Mouse (Mus musculus): ENCODE data around the gene Efcab9. TPM values are rescaled to one million over a fixed set of nuclear protein-coding genes. Genes with fewer than 3 reads are reported as not detected.

The Efcab9 gene
- polyA plus RNA-seq, 1 experiment: not detected

DNA sequence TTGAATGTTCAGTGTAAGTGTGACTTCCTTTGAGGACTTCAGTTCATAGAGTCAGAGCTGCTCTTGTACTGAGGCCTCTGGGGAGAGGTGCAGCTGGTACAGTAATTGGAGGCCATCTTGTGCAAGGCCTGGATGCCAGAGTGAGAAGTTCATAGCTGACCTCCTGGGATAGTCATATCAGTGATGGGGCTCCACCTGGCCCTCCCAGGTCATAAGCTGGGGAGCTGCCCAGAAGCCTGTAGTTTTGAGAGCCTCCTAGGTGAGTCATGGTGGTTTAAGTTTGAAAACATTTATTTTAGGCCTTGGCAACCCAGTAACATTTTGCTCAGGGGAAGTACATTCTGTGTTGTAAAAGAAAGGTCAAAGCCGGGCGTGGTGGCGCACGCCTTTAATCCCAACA, 26.1 kb upstream of the Efcab9 start:
- Histone ChIP-seq H3K4me1 (ENCODE audit: control insufficient read depth, insufficient read depth, low read length) (peaks cover 15% of the 10 kb centered on the region), H3K4me3 (replicated peaks; ENCODE audit: extremely low read depth, low read depth, low read length) (no peak overlapping the region)
- WGBS: 87% methylated on average over 4 of the region's 4 CpGs
- TF ChIP-seq CTCF (IDR thresholded peaks at IDR 0.05; ENCODE audit: insufficient read depth, low read length) (no peak), POLR2A (IDR thresholded peaks at IDR 0.05; ENCODE audit: borderline replicate concordance, extremely low read depth, low read depth, low read length) (no peak)
- no peak for DNase-seq

DNA sequence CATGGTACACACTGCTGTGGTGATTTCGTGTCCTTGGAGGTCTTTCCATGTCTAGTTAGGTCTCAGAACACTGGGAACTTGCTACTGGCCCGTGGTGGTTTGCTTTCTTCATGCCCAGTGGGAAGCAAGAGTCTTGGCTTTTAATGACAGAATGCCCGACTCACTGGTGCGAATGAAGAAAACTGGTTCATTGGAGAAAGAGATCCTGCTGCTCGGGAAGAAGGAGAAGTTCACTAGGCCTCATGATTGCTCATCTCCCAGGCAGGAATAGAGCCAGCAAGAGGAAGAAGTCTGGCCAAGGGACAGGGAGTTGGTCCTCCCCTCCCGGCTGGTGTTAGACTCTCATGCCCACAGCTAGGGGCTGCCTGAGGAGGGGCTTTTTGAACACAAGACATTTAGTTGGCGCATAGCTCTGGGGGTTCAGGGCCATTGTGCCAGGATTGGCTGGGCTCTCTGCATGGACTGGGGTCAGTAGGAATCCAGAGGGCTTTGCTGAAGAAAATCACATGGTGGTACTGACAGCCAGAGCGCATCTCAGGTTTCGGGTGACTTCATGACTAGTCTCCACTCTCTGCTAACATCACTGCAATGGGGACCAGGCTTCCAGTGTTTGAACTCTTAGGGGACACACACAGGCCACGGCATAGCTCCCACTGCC, 24.6 kb upstream of the Efcab9 start:
- Histone ChIP-seq H3K4me1 (ENCODE audit: control insufficient read depth, insufficient read depth, low read length) (peaks cover 20% of the 10 kb centered on the region), H3K4me3 (replicated peaks; ENCODE audit: extremely low read depth, low read depth, low read length) (no peak overlapping the region)
- WGBS: 81% methylated on average over 10 of the region's 10 CpGs
- TF ChIP-seq POLR2A (IDR thresholded peaks at IDR 0.05; ENCODE audit: borderline replicate concordance, extremely low read depth, low read depth, low read length) (no peak), CTCF (IDR thresholded peaks at IDR 0.05; ENCODE audit: insufficient read depth, low read length) (no peak)
- DNase-seq: no peak

DNA sequence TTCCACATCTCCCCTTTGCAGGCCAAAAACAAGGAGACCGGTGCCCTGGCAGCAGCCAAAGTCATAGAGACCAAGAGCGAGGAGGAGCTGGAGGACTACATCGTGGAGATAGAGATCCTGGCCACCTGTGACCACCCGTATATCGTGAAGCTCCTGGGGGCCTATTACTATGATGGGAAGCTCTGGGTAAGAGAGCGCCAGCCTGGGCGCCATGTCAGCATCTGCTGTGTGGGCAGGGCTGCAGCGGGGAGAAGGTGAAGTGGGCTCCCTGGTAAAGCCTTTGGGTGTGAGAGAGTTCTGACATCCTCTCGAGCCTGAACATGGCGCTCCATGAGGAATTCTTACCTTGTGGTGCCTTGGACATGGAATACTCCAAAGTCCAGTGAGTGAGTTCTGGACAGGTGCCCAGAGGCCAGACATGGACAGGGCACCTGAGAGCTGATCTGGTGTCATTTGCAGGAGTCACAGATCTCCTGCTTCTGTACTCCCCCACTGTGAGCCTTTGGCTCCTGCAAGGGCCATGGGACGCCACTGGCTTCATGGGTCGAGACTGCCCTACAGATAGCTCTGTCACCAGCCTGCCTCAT, 23.3 kb upstream of the Efcab9 start:
- Histone ChIP-seq H3K4me3 (replicated peaks; ENCODE audit: extremely low read depth, low read depth, low read length) (no peak overlapping the region), H3K4me1 (ENCODE audit: control insufficient read depth, insufficient read depth, low read length) (peaks cover 19% of the 10 kb centered on the region)
- TF ChIP-seq CTCF (IDR thresholded peaks at IDR 0.05; ENCODE audit: insufficient read depth, low read length) (no peak), POLR2A (IDR thresholded peaks at IDR 0.05; ENCODE audit: borderline replicate concordance, extremely low read depth, low read depth, low read length) (no peak)
- 89% methylated on average over 12 of the region's 12 CpGs for WGBS
- no peak for DNase-seq

DNA sequence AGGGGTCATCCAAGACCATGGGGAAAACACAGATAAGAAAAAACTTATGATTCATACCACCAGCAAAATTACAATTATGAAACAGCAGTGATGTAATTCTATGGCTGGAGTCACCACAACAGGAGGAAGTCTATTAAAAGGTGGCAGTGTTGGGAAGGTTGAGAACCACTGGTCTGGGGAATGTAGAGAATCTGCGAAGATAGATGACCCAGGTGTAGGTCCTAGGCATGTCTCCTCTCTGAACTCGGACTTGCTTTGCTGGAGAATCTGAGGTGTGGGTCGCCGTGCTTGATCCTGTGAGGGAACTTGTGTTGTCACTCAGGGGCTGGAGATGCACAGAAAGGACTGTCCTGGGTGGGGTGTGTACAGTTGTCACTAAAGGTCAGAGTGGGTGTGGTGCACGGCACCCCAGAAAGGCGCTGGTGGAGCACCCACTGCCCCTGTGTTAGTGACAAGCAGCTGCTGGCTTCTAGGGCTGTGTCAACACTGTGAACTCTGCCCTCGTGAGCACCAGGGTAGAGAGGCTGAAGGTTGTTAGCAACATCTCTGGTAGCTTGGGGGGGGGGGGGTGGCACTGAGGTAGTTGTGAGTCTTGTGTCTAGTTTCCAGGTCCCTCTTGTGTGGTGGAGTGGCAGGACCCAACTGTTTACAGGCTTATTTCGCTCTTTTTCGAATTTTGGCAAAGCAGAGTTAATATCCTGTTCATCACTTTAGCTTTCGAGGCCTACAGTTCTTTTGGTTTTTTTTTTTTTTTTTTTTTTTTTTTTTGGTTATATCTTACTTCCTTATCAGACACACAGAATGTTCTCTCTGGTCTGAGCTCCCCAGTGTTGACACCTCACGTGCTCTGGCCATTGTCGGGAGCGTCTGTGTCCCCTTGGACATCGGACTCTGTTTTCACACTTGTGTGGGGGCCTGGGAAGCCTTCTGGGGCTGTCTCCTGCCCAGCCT, 22.5 kb upstream of the Efcab9 start:
- no peak for DNase-seq
- 67% methylated on average over 14 of the region's 14 CpGs for WGBS
- Histone ChIP-seq H3K4me1 (ENCODE audit: control insufficient read depth, insufficient read depth, low read length) (peaks cover 19% of the 10 kb centered on the region), H3K4me3 (replicated peaks; ENCODE audit: extremely low read depth, low read depth, low read length) (no peak overlapping the region)
- no peak for TF ChIP-seq CTCF (IDR thresholded peaks at IDR 0.05; ENCODE audit: insufficient read depth, low read length)
- TF ChIP-seq POLR2A (IDR thresholded peaks at IDR 0.05; ENCODE audit: borderline replicate concordance, extremely low read depth, low read depth, low read length): no peak

DNA sequence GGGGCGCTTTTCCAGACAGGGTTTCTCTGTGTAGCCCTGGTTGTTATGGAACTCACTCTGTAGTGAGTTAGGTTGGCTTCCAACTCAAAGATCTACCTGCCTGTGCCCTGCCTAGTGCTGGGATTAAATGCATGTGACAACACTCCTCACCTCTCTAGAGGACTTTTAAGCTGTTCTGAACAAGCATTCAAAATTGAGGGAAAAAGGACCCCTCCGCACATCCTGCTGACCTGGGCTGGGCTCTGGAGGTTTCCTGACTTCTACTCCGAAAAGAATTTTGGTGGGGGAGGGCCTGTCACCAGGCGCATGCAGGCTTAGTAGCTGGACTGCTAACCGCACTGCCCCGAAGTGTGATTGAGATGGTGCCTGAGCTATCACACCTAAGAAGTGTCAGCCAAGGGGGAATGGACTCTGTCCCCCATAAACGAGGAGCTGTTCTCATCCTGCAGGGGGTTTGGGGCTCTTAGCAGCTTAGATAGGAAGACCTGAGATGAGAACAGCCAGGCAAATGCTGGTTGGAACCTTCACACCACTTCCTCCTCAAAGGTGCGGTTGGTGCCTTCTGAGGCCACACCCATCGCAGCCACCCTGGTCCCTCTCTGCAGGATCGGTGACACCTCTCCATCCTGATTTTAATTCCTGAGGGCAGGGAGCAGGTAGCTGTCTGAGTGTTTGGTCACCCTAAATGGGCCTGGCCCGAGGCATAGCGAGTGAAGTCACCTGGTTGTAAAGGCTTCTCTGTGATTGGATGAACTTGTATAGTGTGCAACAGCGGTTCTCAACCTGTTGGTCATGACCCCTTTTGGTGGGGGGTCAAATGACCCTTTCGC, 21.6 kb upstream of the Efcab9 start:
- Histone ChIP-seq H3K4me1 (ENCODE audit: control insufficient read depth, insufficient read depth, low read length) (peaks cover 19% of the 10 kb centered on the region), H3K4me3 (replicated peaks; ENCODE audit: extremely low read depth, low read depth, low read length) (no peak overlapping the region)
- 53% methylated on average over 14 of the region's 14 CpGs for WGBS
- no peak for DNase-seq
- TF ChIP-seq CTCF (IDR thresholded peaks at IDR 0.05; ENCODE audit: insufficient read depth, low read length): no peak
- no peak for TF ChIP-seq POLR2A (IDR thresholded peaks at IDR 0.05; ENCODE audit: borderline replicate concordance, extremely low read depth, low read depth, low read length)

DNA sequence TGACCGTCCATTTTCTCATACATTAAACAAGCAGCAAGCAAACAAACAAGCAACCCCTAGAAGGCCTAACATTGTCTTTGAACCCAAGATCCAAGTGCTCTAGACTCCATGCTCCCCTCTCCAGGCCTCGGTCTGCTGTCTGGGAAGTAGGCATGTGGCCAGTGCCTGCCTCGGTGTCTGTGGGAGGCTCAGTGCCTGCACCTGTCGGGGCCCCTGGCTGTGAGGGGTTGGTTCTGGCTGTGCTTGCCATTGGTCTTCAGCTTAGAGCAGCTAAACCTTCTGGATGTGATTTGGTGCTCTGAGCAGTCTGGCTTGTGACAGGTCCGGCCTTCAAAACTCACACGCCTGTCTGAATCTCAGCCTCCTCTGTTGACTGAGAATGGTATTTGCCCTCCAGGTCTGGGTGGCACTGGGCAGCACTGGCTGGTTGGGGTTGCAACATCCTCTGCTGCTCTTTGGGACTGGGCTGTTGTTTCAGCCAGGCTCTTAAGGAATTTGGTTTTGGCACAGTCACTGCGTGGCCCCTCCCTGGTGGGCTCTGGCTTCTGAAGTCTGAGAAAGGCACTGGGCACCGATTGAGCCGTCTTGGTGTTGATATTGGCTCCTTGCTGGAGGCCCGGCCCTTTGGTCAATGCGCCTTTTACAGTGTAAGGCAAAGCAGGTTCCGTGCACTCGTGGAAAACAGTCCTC, 20.7 kb upstream of the Efcab9 start:
- WGBS: 42% methylated on average over 13 of the region's 13 CpGs
- H3K4me1 ChIP-seq (ENCODE audit: control insufficient read depth, insufficient read depth, low read length): peaks cover 19% of the 10 kb centered on the region
- no peak overlapping the region for H3K4me3 ChIP-seq (replicated peaks; ENCODE audit: extremely low read depth, low read depth, low read length)
- TF ChIP-seq CTCF (IDR thresholded peaks at IDR 0.05; ENCODE audit: insufficient read depth, low read length) (no peak), POLR2A (IDR thresholded peaks at IDR 0.05; ENCODE audit: borderline replicate concordance, extremely low read depth, low read depth, low read length) (no peak)
- no peak for DNase-seq

DNA sequence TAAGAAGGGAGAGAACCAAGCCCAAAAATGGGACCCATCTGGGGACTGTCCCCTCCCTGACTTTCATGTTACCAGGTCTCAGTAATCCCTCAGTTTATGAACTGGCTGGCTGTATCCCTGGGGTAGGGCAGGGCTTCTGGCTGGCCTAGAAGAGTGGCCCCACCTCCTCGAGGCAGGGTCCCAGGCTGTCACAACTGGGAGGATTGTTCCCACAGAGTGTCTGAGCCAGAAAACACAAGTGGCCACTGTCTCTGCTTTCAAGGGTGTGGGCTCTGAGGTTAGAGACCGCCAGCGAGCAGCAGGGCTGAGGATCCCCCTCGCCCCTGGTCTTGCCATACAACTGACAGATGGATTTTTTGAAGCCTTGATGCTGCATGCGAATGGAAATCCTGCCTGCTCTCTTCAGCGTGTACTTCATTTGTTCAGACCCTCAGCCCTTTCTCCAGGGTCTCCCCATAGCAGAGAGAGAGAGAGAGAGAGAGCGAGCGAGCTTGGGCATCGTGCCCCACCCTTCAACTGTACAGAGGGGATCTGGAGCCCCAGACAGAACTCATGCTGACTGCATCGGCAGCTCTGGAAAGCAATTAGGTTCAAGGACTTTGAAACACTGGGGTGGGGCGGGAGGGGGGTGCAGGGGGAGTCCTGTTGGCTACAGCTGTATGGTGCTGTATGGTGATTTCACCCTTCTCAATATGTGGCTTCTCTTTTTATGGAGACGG, 19.9 kb upstream of the Efcab9 start:
- DNase-seq: no peak
- Histone ChIP-seq H3K4me1 (ENCODE audit: control insufficient read depth, insufficient read depth, low read length) (peaks cover 25% of the 10 kb centered on the region), H3K4me3 (replicated peaks; ENCODE audit: extremely low read depth, low read depth, low read length) (no peak overlapping the region)
- no peak for TF ChIP-seq CTCF (IDR thresholded peaks at IDR 0.05; ENCODE audit: insufficient read depth, low read length)
- no peak for TF ChIP-seq POLR2A (IDR thresholded peaks at IDR 0.05; ENCODE audit: borderline replicate concordance, extremely low read depth, low read depth, low read length)
- WGBS: 81% methylated on average over 12 of the region's 12 CpGs

DNA sequence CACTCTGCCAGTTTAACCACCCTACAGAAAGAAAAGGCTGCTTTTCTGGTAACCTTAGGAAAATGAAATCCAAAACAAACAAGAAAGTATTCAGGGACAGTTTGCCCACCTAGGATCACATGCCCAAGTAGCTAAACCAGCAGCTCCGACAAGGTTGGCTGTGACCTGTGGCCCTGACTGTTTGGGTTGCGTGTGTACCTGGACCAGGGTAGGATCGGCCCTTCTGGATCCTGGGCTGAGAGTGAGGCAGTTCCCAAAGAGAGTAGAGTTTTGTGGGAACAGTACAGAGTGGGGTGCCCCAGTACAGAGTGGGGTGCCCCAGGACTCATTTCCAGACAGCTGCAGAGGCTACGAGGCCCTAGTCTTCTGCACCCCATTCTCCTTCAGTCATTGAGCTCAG, 19.2 kb upstream of the Efcab9 start:
- no peak for TF ChIP-seq POLR2A (IDR thresholded peaks at IDR 0.05; ENCODE audit: borderline replicate concordance, extremely low read depth, low read depth, low read length)
- no peak for TF ChIP-seq CTCF (IDR thresholded peaks at IDR 0.05; ENCODE audit: insufficient read depth, low read length)
- DNase-seq: no peak
- Histone ChIP-seq H3K4me3 (replicated peaks; ENCODE audit: extremely low read depth, low read depth, low read length) (no peak overlapping the region), H3K4me1 (ENCODE audit: control insufficient read depth, insufficient read depth, low read length) (peaks cover 31% of the 10 kb centered on the region)
- 83% methylated on average over 4 of the region's 4 CpGs for WGBS

All from lung, adult 2 months (tissue).